ENCODE assay signal across 11 mouse cellular contexts in genomic region chr5:113888186-113888795, GRCm38 (mm10). TPM values are rescaled to one million over a fixed set of nuclear protein-coding genes. Genes with fewer than 3 reads are reported as not detected.
DNase-seq lines count a peak whose midpoint lies in the region; ATAC-seq and TF ChIP-seq lines count a peak whose summit lies in the region.
"Had no signal": no experiment of that assay in that cellular context is flagged by ENCODE, and none has a peak within 500 bp of the region (broad histone marks: within the 10 kb centered on the region; RNA-seq: fewer than 3 reads in every experiment).

No protein-coding gene starts in this region.

- no peak for DNase-seq in gastrocnemius, adult 2 months
- no peak for DNase-seq in gastrocnemius, postnatal 10 days
- DNase-seq in layer of hippocampus, adult 2 months (ENCODE audit: low spot score in 2 of 2) = no peak
- no peak for DNase-seq in layer of hippocampus, postnatal 10 days (ENCODE audit: low spot score in 2 of 2)
- DNase-seq in midbrain, postnatal 0 days (ENCODE audit: low spot score) = no peak
- DNase-seq in adipocyte (ENCODE audit: low spot score) = no peak
- DNase-seq: gastrocnemius, postnatal 14 days had no signal

- no peaks in the 10 kb centered on the region for H3K9me3 ChIP-seq in hindbrain, embryonic 15.5 days
- no peaks in the 10 kb centered on the region for H3K9me3 ChIP-seq in midbrain, postnatal 0 days (ENCODE audit: low read length)
- H3K9me3 ChIP-seq: neural tube, embryonic 12.5 days had no signal

- 86% methylated on average over 5 of the region's 5 CpGs for WGBS in hindbrain, embryonic 15.5 days
- 80% methylated on average over 5 of the region's 5 CpGs for WGBS in midbrain, postnatal 0 days

- H3K4me3 ChIP-seq in gastrocnemius, adult 2 months = no peak overlapping the region
- no peak overlapping the region for H3K4me3 ChIP-seq in layer of hippocampus, adult 2 months
- H3K4me3 ChIP-seq in hindbrain, embryonic 15.5 days = no peak overlapping the region
- H3K4me3 ChIP-seq in midbrain, postnatal 0 days (ENCODE audit: low read depth, low read length) = no peak overlapping the region
- H3K4me3 ChIP-seq: neural tube, embryonic 12.5 days had no signal

- H3K27ac ChIP-seq in gastrocnemius, adult 2 months = peak overlapping the region; percentile 80
- H3K27ac ChIP-seq in layer of hippocampus, adult 2 months = peak overlapping the region; percentile 47; the same call in 1 of the 2 replicates
- peak overlapping the region; percentile 57 for H3K27ac ChIP-seq in hindbrain, embryonic 15.5 days (replicated peaks)
- 0 out of 2 replicates have a peak overlapping the region, but pooled peaks have one; percentile 47 for H3K27ac ChIP-seq in midbrain, postnatal 0 days (ENCODE audit: low read depth, low read length)

- H3K4me2 ChIP-seq in hindbrain, embryonic 15.5 days = 0 out of 2 replicates have a peak overlapping the region, but pooled peaks have one; percentile 30
- no peak overlapping the region for H3K4me2 ChIP-seq in midbrain, postnatal 0 days (ENCODE audit: low read depth, low read length, poor library complexity, severe bottlenecking)

- intact Hi-C loops in gastrocnemius, adult 2 months (cut with DNase I) = no loop called here

- TF ChIP-seq CTCF in gastrocnemius, adult 2 months (IDR thresholded peaks at IDR 0.05) = no peak
- TF ChIP-seq CTCF in layer of hippocampus, adult 2 months (conservative IDR thresholded peaks at IDR 0.05) = no peak
- no peak for TF ChIP-seq CTCF in midbrain, postnatal 0 days (IDR thresholded peaks at IDR 0.05)

- no peak for ATAC-seq in hindbrain, embryonic 15.5 days (ENCODE audit: low FRiP score, low read depth)
- no peak for ATAC-seq in midbrain, postnatal 0 days (ENCODE audit: low FRiP score)
- no peak for ATAC-seq in megakaryocyte-erythroid progenitor cell, adult 5-6 weeks (replicated peaks; ENCODE audit: low FRiP score, low TSS enrichment, poor library complexity, severe bottlenecking)
- ATAC-seq: Patski had no signal

- no peaks in the 10 kb centered on the region for H3K36me3 ChIP-seq in hindbrain, embryonic 15.5 days
- H3K36me3 ChIP-seq in midbrain, postnatal 0 days (ENCODE audit: insufficient read depth, low read length) = no peaks in the 10 kb centered on the region
- H3K36me3 ChIP-seq: neural tube, embryonic 12.5 days had no signal

- no peaks in the 10 kb centered on the region for H3K27me3 ChIP-seq in hindbrain, embryonic 15.5 days
- no peaks in the 10 kb centered on the region for H3K27me3 ChIP-seq in midbrain, postnatal 0 days (ENCODE audit: insufficient read depth, low read length)
- H3K27me3 ChIP-seq: neural tube, embryonic 12.5 days; Patski had no signal

- peaks cover 68% of the 10 kb centered on the region for H3K4me1 ChIP-seq in hindbrain, embryonic 15.5 days (replicated peaks)
- no peaks in the 10 kb centered on the region for H3K4me1 ChIP-seq in midbrain, postnatal 0 days (ENCODE audit: insufficient read depth, low read length)

- no peak overlapping the region for H3K9ac ChIP-seq in hindbrain, embryonic 15.5 days
- H3K9ac ChIP-seq in midbrain, postnatal 0 days (replicated peaks; ENCODE audit: low read length, poor library complexity, severe bottlenecking) = no peak overlapping the region
- H3K9ac ChIP-seq: neural tube, embryonic 12.5 days had no signal

RNA-seq across cellular contexts. Expression of gene Coro1c, which starts 20.3 kb away (rescaled TPM):
- 10 to 100 TPM in 1 of 2 experiments, 1 to 10 TPM in 1; 7.8 to 11.8 TPM for total RNA-seq in gastrocnemius, adult 2 months (2021)
- total RNA-seq in gastrocnemius, postnatal 10 days (2021) = 10 to 100 TPM; 39.1 to 48.9 TPM
- total RNA-seq in layer of hippocampus, adult 2 months (2021) = 100 to 1,000 TPM in 1 of 2 experiments, 10 to 100 TPM in 1; 95.2 to 101 TPM
- 100 to 1,000 TPM; 104 TPM for total RNA-seq in layer of hippocampus, postnatal 10 days (2021)
- 175 and 182 TPM in 2 replicates for polyA plus RNA-seq in hindbrain, embryonic 15.5 days (2015; fragmentation: Nextera tagmentation; extraction: Ambion mirVana)
- total RNA-seq in midbrain, postnatal 0 days (2014; rRNA removed) = 157 and 311 TPM in 2 replicates
- 165 and 171 TPM in 2 replicates for polyA plus RNA-seq in midbrain, postnatal 0 days (2015; fragmentation: Nextera tagmentation; extraction: Ambion mirVana)
- total RNA-seq in megakaryocyte-erythroid progenitor cell, adult 5-6 weeks (2014; fragmentation: Nextera tagmentation) = 56.5 and 80.4 TPM in 2 replicates
- 75.7 and 78.0 TPM in 2 replicates for total RNA-seq in megakaryocyte-erythroid progenitor cell, adult 5-6 weeks (2017)

RNA-seq across cellular contexts. Expression of gene Selplg, which starts 55.8 kb away (rescaled TPM):
- 1 to 10 TPM in 1 of 2 experiments, under 1 TPM in 1; 0.89 to 1.3 TPM for total RNA-seq in gastrocnemius, adult 2 months (2021)
- 1 to 10 TPM; 1.8 to 3.3 TPM for total RNA-seq in gastrocnemius, postnatal 10 days (2021)
- 10 to 100 TPM; 28.3 to 28.8 TPM for total RNA-seq in layer of hippocampus, adult 2 months (2021)
- total RNA-seq in layer of hippocampus, postnatal 10 days (2021) = 10 to 100 TPM; 12.1 to 12.9 TPM
- 2.1 and 3.0 TPM in 2 replicates for polyA plus RNA-seq in hindbrain, embryonic 15.5 days (2015; fragmentation: Nextera tagmentation; extraction: Ambion mirVana)
- total RNA-seq in midbrain, postnatal 0 days (2014; rRNA removed) = 0.52 and 3.1 TPM in 2 replicates
- polyA plus RNA-seq in midbrain, postnatal 0 days (2015; fragmentation: Nextera tagmentation; extraction: Ambion mirVana) = 1.9 and 2.3 TPM in 2 replicates
- 66.0 and 87.7 TPM in 2 replicates for total RNA-seq in megakaryocyte-erythroid progenitor cell, adult 5-6 weeks (2014; fragmentation: Nextera tagmentation)
- total RNA-seq in megakaryocyte-erythroid progenitor cell, adult 5-6 weeks (2017) = 27.4 and 30.2 TPM in 2 replicates
